Mouse (Mus musculus): ENCODE measurements around the gene Defb36.

DNA sequence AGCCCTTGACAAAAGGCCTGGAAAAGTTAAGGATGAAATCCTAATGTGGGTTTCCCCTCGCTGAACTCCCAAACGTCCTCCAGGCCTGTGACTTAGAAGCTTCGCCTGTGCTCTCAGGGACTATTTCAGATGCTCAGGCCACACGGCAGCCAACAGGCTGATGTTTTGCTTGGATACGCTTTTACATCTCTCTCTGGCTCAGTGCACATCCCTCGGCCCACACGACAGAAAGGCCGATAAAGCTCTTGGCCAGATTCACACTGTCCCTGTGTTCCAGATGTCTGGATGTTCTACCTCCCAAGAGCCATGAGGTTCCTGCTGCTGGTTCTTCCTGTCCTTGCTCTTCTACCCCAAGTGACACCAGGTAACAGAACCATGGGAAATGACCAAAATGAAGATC is 30.6 kb upstream of the Defb36 start:
- TF ChIP-seq GATA1 (IDR thresholded peaks at IDR 0.05; ENCODE audit: borderline replicate concordance, low read length) (no peak), CTCF (IDR thresholded peaks at IDR 0.05; ENCODE audit: low read depth, low read length) (no peak), TAL1 (conservative IDR thresholded peaks at IDR 0.05; ENCODE audit: low read depth, low read length) (no peak)

Measured in G1E (cell line).